Mouse (Mus musculus): ENCODE data around the gene Cfap300.

The Cfap300 gene

GRCm38 (mm10) chr9:7980162-7980561 lies 62.5 kb downstream of the Cfap300 start:
- DNase-seq: no peak

- no peak for DNase-seq
Observed at GRCm38 (mm10) chr9:7979153-7979916, 63.3 kb downstream of the Cfap300 start.

- DNase-seq: no peak
Observed at GRCm38 (mm10) chr9:7978502-7978901, 64.1 kb downstream of the Cfap300 start.

- DNase-seq: no peak
Observed at GRCm38 (mm10) chr9:7977587-7977986, 65.0 kb downstream of the Cfap300 start.

DNA sequence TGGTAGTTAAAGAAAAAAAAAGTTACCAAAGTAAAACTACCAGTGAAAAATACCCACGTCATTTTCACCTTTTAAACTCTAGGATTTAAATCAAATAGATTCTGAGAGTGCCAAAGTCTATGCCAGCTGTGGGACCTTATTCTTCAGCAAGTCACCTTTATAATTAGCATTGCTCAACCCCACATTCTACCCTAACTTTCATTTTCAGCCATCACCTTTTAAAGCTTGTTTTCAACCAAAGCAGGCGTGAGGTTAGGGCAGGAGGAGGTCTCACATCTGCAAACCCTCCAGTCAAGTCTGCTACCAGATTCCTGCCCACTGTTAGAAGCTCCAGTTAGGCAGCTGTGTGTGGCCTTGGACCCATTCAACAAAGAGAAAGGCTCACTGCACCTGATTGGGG lies 70.6 kb downstream of the Cfap300 start:
- no peak for DNase-seq
